Mouse (Mus musculus): Measurements from ENCODE around the gene Vmn1r132. TPM values are rescaled to one million over a fixed set of nuclear protein-coding genes. Genes with fewer than 3 reads are reported as not detected.
"Not testable (repeated sequence)": the region's sequence is repeated elsewhere in the genome, so short reads cannot be mapped to it uniquely, and the experiment has no call there.

Gene Vmn1r132
- polyA plus RNA-seq (2015; fragmentation: Nextera tagmentation; extraction: Ambion mirVana): not detected in 2 replicates

DNA sequence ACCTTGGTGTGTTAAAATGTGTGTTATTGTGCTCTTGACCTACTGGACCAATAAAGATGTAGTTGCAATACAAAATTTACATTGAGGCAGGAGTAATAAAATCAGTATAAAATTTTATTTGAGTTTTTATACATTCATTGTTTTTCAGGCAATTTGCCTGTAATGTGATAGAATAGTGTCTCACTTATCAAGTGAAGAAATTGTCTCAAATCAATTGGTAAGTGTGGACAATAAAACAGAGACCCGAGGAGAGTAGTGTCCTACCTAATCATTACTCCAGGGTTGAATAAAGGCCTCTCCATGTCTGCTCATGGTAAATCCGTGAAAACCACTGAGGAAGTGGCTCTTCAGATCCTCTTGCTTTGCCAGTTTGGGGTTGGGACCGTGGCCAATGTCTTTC lies at the start of gene Vmn1r132:
Gene Vmn1r132 (plus strand): TSS at position 301 of the 400 bp plus-strand sequence.
- not testable (repeated sequence) for H3K9me3 ChIP-seq (ENCODE audit: control insufficient read depth, low read length); H3K27ac ChIP-seq (ENCODE audit: low read length); H3K36me3 ChIP-seq (ENCODE audit: control insufficient read depth, insufficient read depth, low read length); ATAC-seq (ENCODE audit: low read depth); H3K4me3 ChIP-seq (ENCODE audit: low read length); H3K27me3 ChIP-seq (ENCODE audit: control insufficient read depth, insufficient read depth, low read depth, low read length); H3K4me1 ChIP-seq (replicated peaks; ENCODE audit: control insufficient read depth, insufficient read depth, low read length); H3K9ac ChIP-seq (ENCODE audit: low read length); H3K4me2 ChIP-seq (ENCODE audit: low read depth, low read length)
- WGBS: no CpG with 5 or more reads among the region's 3 CpGs

Other genes starting within 250 kb of the Vmn1r132 start
- not detected in 2 replicates for gene Gm6882, start 181.3 kb upstream of the Vmn1r132 start, polyA plus RNA-seq (2015; fragmentation: Nextera tagmentation; extraction: Ambion mirVana)
- gene Vmn1r130, start 102.3 kb upstream of the Vmn1r132 start, polyA plus RNA-seq (2015; fragmentation: Nextera tagmentation; extraction: Ambion mirVana): not detected in 2 replicates
- gene Vmn1r131, start 68.0 kb upstream of the Vmn1r132 start, polyA plus RNA-seq (2015; fragmentation: Nextera tagmentation; extraction: Ambion mirVana): not detected in 2 replicates
- gene Gm4175, start 147.4 kb downstream of the Vmn1r132 start, polyA plus RNA-seq (2015; fragmentation: Nextera tagmentation; extraction: Ambion mirVana): not detected in 2 replicates
- gene Gm4177, start 182.6 kb downstream of the Vmn1r132 start, polyA plus RNA-seq (2015; fragmentation: Nextera tagmentation; extraction: Ambion mirVana): not detected in 2 replicates
- gene Vmn1r135, start 218.3 kb downstream of the Vmn1r132 start, polyA plus RNA-seq (2015; fragmentation: Nextera tagmentation; extraction: Ambion mirVana): not detected in 2 replicates
- gene Gm5725, start 230.2 kb downstream of the Vmn1r132 start, polyA plus RNA-seq (2015; fragmentation: Nextera tagmentation; extraction: Ambion mirVana): not detected in 2 replicates

Data from lung, embryonic 16.5 days (tissue).